Mouse (Mus musculus): Measurements from ENCODE around the gene 9830107B12Rik. TPM values are rescaled to one million over a fixed set of nuclear protein-coding genes. Genes with fewer than 3 reads are reported as not detected.

The 9830107B12Rik gene
- polyA plus RNA-seq, 1 experiment from 2014 or later, result not detected

- 78% methylated on average over 12 of the region's 12 CpGs for WGBS
- peaks cover 9% of the 10 kb centered on the region for H3K27me3 ChIP-seq
- no peaks in the 10 kb centered on the region for H3K9me3 ChIP-seq
- no peak overlapping the region for H3K4me3 ChIP-seq
- no peak overlapping the region for H3K4me2 ChIP-seq
- peaks cover 9% of the 10 kb centered on the region for H3K4me1 ChIP-seq
- no peak for ATAC-seq (ENCODE audit: insufficient number of reproducible peaks, low FRiP score, low TSS enrichment, low read depth)
- H3K9ac ChIP-seq, result no peak overlapping the region
- no peaks in the 10 kb centered on the region for H3K36me3 ChIP-seq
- H3K27ac ChIP-seq, result no peak overlapping the region
Measured at GRCm38 (mm10) chr17:48090305-48090704, 55.8 kb downstream of the 9830107B12Rik start.

GRCm38 (mm10) chr17:48089446-48089845 lies 56.6 kb downstream of the 9830107B12Rik start:
- no peaks in the 10 kb centered on the region for H3K9me3 ChIP-seq
- H3K4me3 ChIP-seq, result no peak overlapping the region
- no peak overlapping the region for H3K9ac ChIP-seq
- H3K4me2 ChIP-seq, result no peak overlapping the region
- peaks cover under 1% of the 10 kb centered on the region for H3K4me1 ChIP-seq
- ATAC-seq (ENCODE audit: insufficient number of reproducible peaks, low FRiP score, low TSS enrichment, low read depth), result no peak
- H3K27me3 ChIP-seq, result peaks cover 5% of the 10 kb centered on the region
- H3K27ac ChIP-seq, result no peak overlapping the region
- WGBS, result 83% methylated on average over 2 of the region's 2 CpGs
- H3K36me3 ChIP-seq, result no peaks in the 10 kb centered on the region

GRCm38 (mm10) chr17:48089019-48089418 lies 57.0 kb downstream of the 9830107B12Rik start, which contains the start of gene 1700067P10Rik:
1700067P10Rik (plus strand) TSS chr17:48089319.
- Histone ChIP-seq H3K9me3 (no peaks in the 10 kb centered on the region), H3K27ac (no peak within 1 kb of the TSS), H3K4me3 (no peak within 1 kb of the TSS), H3K4me1 (no peaks in the 10 kb centered on the region; the same call in 1 of the 2 replicates), H3K9ac (no peak within 1 kb of the TSS), H3K36me3 (no peaks in the 10 kb centered on the region), H3K27me3 (peaks cover under 1% of the 10 kb centered on the region), H3K4me2 (no peak within 1 kb of the TSS)
- no peak for ATAC-seq (ENCODE audit: insufficient number of reproducible peaks, low FRiP score, low TSS enrichment, low read depth)

- no peaks in the 10 kb centered on the region for H3K36me3 ChIP-seq
- no peaks in the 10 kb centered on the region for H3K27me3 ChIP-seq
- no peaks in the 10 kb centered on the region for H3K9me3 ChIP-seq
- WGBS, result 58% methylated on average over 3 of the region's 3 CpGs
- no peak overlapping the region for H3K9ac ChIP-seq
- H3K27ac ChIP-seq, result no peak overlapping the region
- H3K4me2 ChIP-seq, result no peak overlapping the region
- no peak overlapping the region for H3K4me3 ChIP-seq
- ATAC-seq (ENCODE audit: insufficient number of reproducible peaks, low FRiP score, low TSS enrichment, low read depth), result no peak
- no peaks in the 10 kb centered on the region for H3K4me1 ChIP-seq
Measured at GRCm38 (mm10) chr17:48080626-48081025, 65.4 kb downstream of the 9830107B12Rik start.

Other genes starting within 250 kb of the 9830107B12Rik start
- 18.2 and 22.4 TPM in 2 replicates for gene Foxp4, start 221.6 kb downstream of the 9830107B12Rik start, polyA plus RNA-seq (2015; fragmentation: Nextera tagmentation; extraction: Ambion mirVana)
- gene 1700122O11Rik, start 108.0 kb downstream of the 9830107B12Rik start, polyA plus RNA-seq (2015; fragmentation: Nextera tagmentation; extraction: Ambion mirVana), result not detected in 2 replicates
- gene 1700067P10Rik, start 56.9 kb downstream of the 9830107B12Rik start, polyA plus RNA-seq (2015; fragmentation: Nextera tagmentation; extraction: Ambion mirVana), result not detected in 2 replicates
- 0.17 TPM in 1 of 2 replicates, not detected in the other for gene A530064D06Rik, start 21.0 kb upstream of the 9830107B12Rik start, polyA plus RNA-seq (2015; fragmentation: Nextera tagmentation; extraction: Ambion mirVana)
- 0.06 and 0.15 TPM in 2 replicates for gene Trem1, start 86.5 kb upstream of the 9830107B12Rik start, polyA plus RNA-seq (2015; fragmentation: Nextera tagmentation; extraction: Ambion mirVana)
- gene Trem3, start 101.5 kb upstream of the 9830107B12Rik start, polyA plus RNA-seq (2015; fragmentation: Nextera tagmentation; extraction: Ambion mirVana), result 0.15 TPM in 1 of 2 replicates, not detected in the other
- gene Treml4, start 118.0 kb upstream of the 9830107B12Rik start, polyA plus RNA-seq (2015; fragmentation: Nextera tagmentation; extraction: Ambion mirVana), result 0.26 and 0.37 TPM in 2 replicates
- gene Treml2, start 153.2 kb upstream of the 9830107B12Rik start, polyA plus RNA-seq (2015; fragmentation: Nextera tagmentation; extraction: Ambion mirVana), result 0.05 and 0.18 TPM in 2 replicates
- 0.15 and 0.17 TPM in 2 replicates for gene B430306N03Rik, start 169.9 kb upstream of the 9830107B12Rik start, polyA plus RNA-seq (2015; fragmentation: Nextera tagmentation; extraction: Ambion mirVana)
- 5.5 and 6.9 TPM in 2 replicates for gene Trem2, start 200.1 kb upstream of the 9830107B12Rik start, polyA plus RNA-seq (2015; fragmentation: Nextera tagmentation; extraction: Ambion mirVana)
- gene Treml1, start 213.6 kb upstream of the 9830107B12Rik start, polyA plus RNA-seq (2015; fragmentation: Nextera tagmentation; extraction: Ambion mirVana), result 0.48 and 0.83 TPM in 2 replicates